Mouse (Mus musculus): ENCODE data around the gene Rps6kb2.
A peak's percentile ranks its signal among the peaks of the same experiment; 100 is the strongest.

The Rps6kb2 gene

GRCm38 (mm10) chr19:4115144-4115543 is 48.0 kb downstream of the Rps6kb2 start:
- DNase-seq = no peak

GRCm38 (mm10) chr19:4114551-4114950 is 48.6 kb downstream of the Rps6kb2 start:
- no peak for DNase-seq

GRCm38 (mm10) chr19:4113806-4114230 is 49.3 kb downstream of the Rps6kb2 start:
- DNase-seq = no peak

GRCm38 (mm10) chr19:4113186-4113805 is 49.9 kb downstream of the Rps6kb2 start:
- DNase-seq = peak; percentile 87

GRCm38 (mm10) chr19:4112063-4112960 is 50.8 kb downstream of the Rps6kb2 start:
- DNase-seq = no peak

GRCm38 (mm10) chr19:4108535-4108934 is 54.6 kb downstream of the Rps6kb2 start:
- DNase-seq = no peak

- no peak for DNase-seq
Observed at GRCm38 (mm10) chr19:4106654-4107053, 56.5 kb downstream of the Rps6kb2 start.

- DNase-seq = no peak
Observed at GRCm38 (mm10) chr19:4104675-4105194, 58.4 kb downstream of the Rps6kb2 start.
